Mouse (Mus musculus) MEL (cell line): Measurements from ENCODE around the gene Crxos.

Source experiments
- CHD2 ChIP-seq: IDR thresholded peaks from 2 replicates; pipeline ENCODE4 v1.6.1; 2011; ENCODE audit warnings: low read length, improper control_type of control experiment
- CTCF ChIP-seq, 3 experiments: IDR thresholded peaks in 2 of 3; conservative IDR thresholded peaks in 1 of 3; 2 replicates each; pipeline ENCODE4 v1.5.1; 2011 to 2012; ENCODE audit warnings: low read length in 3 of 3, low read depth in 2 of 3, mild to moderate bottlenecking in 2 of 3, improper control_type of control experiment in 1 of 3, inconsistent platforms in 1 of 3, mixed read lengths in 1 of 3, moderate library complexity in 1 of 3; ENCODE audit not compliant: control insufficient read depth in 1 of 3, insufficient read depth in 1 of 3, poor library complexity in 1 of 3, severe bottlenecking in 1 of 3
- ELF1 ChIP-seq: IDR thresholded peaks from 2 replicates; pipeline ENCODE4 v1.6.1; 2014; ENCODE audit warnings: low read depth, mild to moderate bottlenecking, inconsistent platforms, low read length, improper control_type of control experiment, moderate library complexity
- ETS1 ChIP-seq: IDR thresholded peaks from 2 replicates; pipeline ENCODE4 v1.6.1; 2012; ENCODE audit warnings: low read depth, mild to moderate bottlenecking, inconsistent platforms, low read length, improper control_type of control experiment, moderate library complexity
- MAZ ChIP-seq: IDR thresholded peaks from 2 replicates; pipeline ENCODE4 v1.6.1; 2012; ENCODE audit warnings: low read depth, mild to moderate bottlenecking, inconsistent platforms, low read length, improper control_type of control experiment
- MXI1 ChIP-seq: IDR thresholded peaks from 2 replicates; pipeline ENCODE4 v1.6.1; 2011; ENCODE audit warnings: mild to moderate bottlenecking, low read depth, low read length, improper control_type of control experiment
- POLR2A ChIP-seq, 2 experiments: IDR thresholded peaks; 2 replicates each; pipeline ENCODE4 v1.6.1; 2011 to 2012; ENCODE audit warnings: low read length in 2 of 2, mild to moderate bottlenecking in 2 of 2, control low read depth in 1 of 2, improper control_type of control experiment in 1 of 2, low read depth in 1 of 2, moderate library complexity in 1 of 2; ENCODE audit not compliant: control insufficient read depth in 1 of 2, insufficient read depth in 1 of 2, poor library complexity in 1 of 2
- POLR2AphosphoS2 ChIP-seq: IDR thresholded peaks from 2 replicates; pipeline ENCODE4 v1.6.1; 2011; ENCODE audit warnings: low read length, improper control_type of control experiment
- RAD21 ChIP-seq: IDR thresholded peaks from 2 replicates; pipeline ENCODE4 v1.6.1; 2011; ENCODE audit warnings: mild to moderate bottlenecking, low read depth, low read length, improper control_type of control experiment
- TBP ChIP-seq: IDR thresholded peaks from 2 replicates; pipeline ENCODE4 v1.8.0; 2011; ENCODE audit warnings: low read depth, low read length, improper control_type of control experiment
- TCF12 ChIP-seq: IDR thresholded peaks from 2 replicates; pipeline ENCODE4 v1.6.1; 2014; ENCODE audit warnings: low read depth, mild to moderate bottlenecking, inconsistent platforms, low read length, improper control_type of control experiment, moderate library complexity
- UBTF ChIP-seq: IDR thresholded peaks from 2 replicates; pipeline ENCODE4 v1.6.1; 2012; ENCODE audit warnings: low read depth, mild to moderate bottlenecking, inconsistent platforms, low read length, improper control_type of control experiment, moderate library complexity, borderline replicate concordance; ENCODE audit not compliant: insufficient read depth
- USF1 ChIP-seq: IDR thresholded peaks from 2 replicates; pipeline ENCODE4 v1.6.1; 2014; ENCODE audit warnings: low read depth, mild to moderate bottlenecking, inconsistent platforms, low read length, improper control_type of control experiment, moderate library complexity
- USF2 ChIP-seq, 2 experiments: IDR thresholded peaks; 2 replicates each; pipeline ENCODE4 v1.6.1; 2011 to 2012; ENCODE audit warnings: improper control_type of control experiment in 2 of 2, low read length in 2 of 2, borderline replicate concordance in 1 of 2, inconsistent platforms in 1 of 2, low read depth in 1 of 2, mild to moderate bottlenecking in 1 of 2; ENCODE audit not compliant: insufficient read depth in 1 of 2

- no peak for TF ChIP-seq USF2 (IDR thresholded peaks at IDR 0.05; ENCODE audit: borderline replicate concordance in 1 of 2, insufficient read depth in 1 of 2, low read depth in 1 of 2, low read length in 2 of 2)
- no peak for TF ChIP-seq TBP
- TF ChIP-seq POLR2A (IDR thresholded peaks at IDR 0.05; ENCODE audit: control insufficient read depth in 1 of 2, insufficient read depth in 1 of 2, low read depth in 1 of 2, low read length in 2 of 2, poor library complexity in 1 of 2): no peak
- no peak for TF ChIP-seq MXI1
- TF ChIP-seq RAD21: no peak
- no peak for TF ChIP-seq TCF12
- no peak for TF ChIP-seq ETS1
- no peak for TF ChIP-seq CHD2
- TF ChIP-seq ELF1: no peak
- no peak for TF ChIP-seq CTCF (IDR thresholded peaks at IDR 0.05 in 2 of 3, conservative IDR thresholded peaks at IDR 0.05 in 1 of 3; ENCODE audit: control insufficient read depth in 1 of 3, insufficient read depth in 1 of 3, low read depth in 2 of 3, low read length in 3 of 3, poor library complexity in 1 of 3, severe bottlenecking in 1 of 3)
- no peak for TF ChIP-seq UBTF
- TF ChIP-seq MAZ: no peak
- no peak for TF ChIP-seq USF1
- TF ChIP-seq POLR2AphosphoS2: no peak
Measured at GRCm38 (mm10) chr7:15839578-15839977, 42.8 kb upstream of the Crxos start, which contains the start of gene Obox6.
